Mouse (Mus musculus) T-helper 2 cell (primary cell): ENCODE data around the gene Il22ra1.

Experiments used
- in situ Hi-C: fragments of 300-600 bp; cut with MboI, MseI; formaldehyde crosslinking; loops from one replicate; pipeline ENCODE4 v1.15.1; 2025; ENCODE audit warnings: high pct_unique_total_duplicates

Il22ra1 gene

GRCm38 (mm10) chr4:135768572-135769526 is 40.9 kb downstream of the Il22ra1 start:
- in situ Hi-C loops = no loop called here

GRCm38 (mm10) chr4:135770611-135771305 is 42.8 kb downstream of the Il22ra1 start:
- in situ Hi-C loops = no loop called here

- in situ Hi-C loops = no loop called here
These were observed 43.6 kb downstream of the Il22ra1 start for GRCm38 (mm10) chr4:135771592-135771991.

- in situ Hi-C loops = no loop called here
These were observed 44.7 kb downstream of the Il22ra1 start for GRCm38 (mm10) chr4:135772671-135773070.

- in situ Hi-C loops = no loop called here
These were observed 46.5 kb downstream of the Il22ra1 start for GRCm38 (mm10) chr4:135774496-135774895.

GRCm38 (mm10) chr4:135776850-135777249 is 48.9 kb downstream of the Il22ra1 start:
- in situ Hi-C loops = no loop called here

- in situ Hi-C loops = no loop called here
These were observed 51.7 kb downstream of the Il22ra1 start for GRCm38 (mm10) chr4:135779661-135780060.

GRCm38 (mm10) chr4:135780255-135780654 is 52.3 kb downstream of the Il22ra1 start:
- in situ Hi-C loops = no loop called here

GRCm38 (mm10) chr4:135781304-135781703 is 53.3 kb downstream of the Il22ra1 start:
- in situ Hi-C loops = no loop called here

GRCm38 (mm10) chr4:135786581-135786980 is 58.6 kb downstream of the Il22ra1 start:
- in situ Hi-C loops = no loop called here

- in situ Hi-C loops = no loop called here
These were observed 59.3 kb downstream of the Il22ra1 start for GRCm38 (mm10) chr4:135787271-135787670.

- in situ Hi-C loops = no loop called here
These were observed 61.2 kb downstream of the Il22ra1 start for GRCm38 (mm10) chr4:135789135-135789534.

GRCm38 (mm10) chr4:135792821-135793220 is 64.8 kb downstream of the Il22ra1 start:
- in situ Hi-C loops = no loop called here

- in situ Hi-C loops = no loop called here
These were observed 70.0 kb downstream of the Il22ra1 start for GRCm38 (mm10) chr4:135797931-135798330.

GRCm38 (mm10) chr4:135801543-135801942 is 73.6 kb downstream of the Il22ra1 start:
- in situ Hi-C loops = no loop called here
